Mouse (Mus musculus): Measurements from ENCODE around the gene Npy4r.

Npy4r gene

DNA sequence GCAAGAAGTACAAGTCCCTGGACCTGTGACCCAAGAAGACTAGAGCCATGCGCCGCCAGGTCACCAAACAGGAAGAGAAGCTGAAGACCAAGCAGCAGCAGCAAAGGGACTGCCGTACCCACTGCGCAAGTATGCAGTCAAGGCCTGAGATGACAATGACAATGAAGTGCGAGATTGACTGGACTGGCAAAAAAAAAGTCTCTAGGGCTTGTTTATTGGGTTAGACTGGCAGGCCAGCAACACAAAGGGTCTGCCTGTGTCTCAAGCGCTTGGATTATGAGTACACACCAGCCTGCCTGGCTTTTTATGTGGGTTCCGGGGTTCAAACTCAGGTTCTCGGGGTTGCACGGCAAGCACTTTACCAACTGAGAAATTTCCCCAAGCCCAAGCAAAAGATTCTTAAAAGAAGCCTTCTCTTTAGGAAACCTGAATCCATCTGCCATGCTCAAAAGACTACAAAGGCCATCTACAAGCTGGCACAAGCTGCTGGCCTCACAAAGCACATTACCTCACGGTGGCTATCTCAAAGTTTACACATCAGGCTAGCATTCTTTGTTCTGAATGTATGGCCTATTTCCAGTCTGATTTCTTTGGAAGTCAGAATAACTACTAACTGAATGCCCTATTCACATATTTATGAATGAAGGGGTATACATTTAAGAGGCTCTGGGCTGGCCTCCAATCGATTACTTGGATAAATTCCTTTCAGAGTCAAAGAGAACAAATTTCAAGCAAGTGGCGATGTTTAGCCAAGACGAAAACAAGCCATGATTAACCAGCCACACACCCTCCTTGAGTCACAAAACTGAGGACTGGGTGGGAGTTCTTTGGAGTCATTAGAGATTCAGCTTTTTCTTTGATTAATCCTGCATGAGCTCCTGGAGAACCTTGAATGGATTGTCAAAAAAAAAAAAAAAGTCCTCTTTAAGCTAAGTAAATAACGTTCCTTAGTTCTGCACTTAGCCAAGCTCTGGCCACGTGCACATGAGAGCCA, 12.3 kb downstream of the Npy4r start:
- TF ChIP-seq GATA4 (IDR thresholded peaks at IDR 0.05; ENCODE audit: insufficient replicate concordance, low read length) = no peak

DNA sequence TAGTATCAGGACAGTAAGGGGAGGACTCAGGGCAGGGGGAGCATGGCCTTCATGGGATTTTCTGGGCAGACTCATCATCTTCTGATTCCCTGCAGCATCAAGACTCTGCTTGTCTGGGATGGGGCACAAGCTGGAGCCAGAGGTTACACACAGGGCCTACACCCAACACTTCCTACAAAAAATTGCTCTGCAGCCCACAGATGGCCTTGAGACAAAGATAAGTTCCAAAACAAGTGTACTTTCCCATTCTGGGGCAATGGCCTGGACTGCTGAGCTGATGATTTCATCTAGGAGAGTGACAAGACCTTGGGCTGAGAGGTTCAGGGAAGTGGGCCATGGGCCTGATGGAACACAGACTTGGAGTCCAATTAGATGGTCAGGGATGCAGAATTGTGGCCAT, 16.9 kb downstream of the Npy4r start:
- TF ChIP-seq GATA4 (IDR thresholded peaks at IDR 0.05; ENCODE audit: insufficient replicate concordance, low read length) = no peak

DNA sequence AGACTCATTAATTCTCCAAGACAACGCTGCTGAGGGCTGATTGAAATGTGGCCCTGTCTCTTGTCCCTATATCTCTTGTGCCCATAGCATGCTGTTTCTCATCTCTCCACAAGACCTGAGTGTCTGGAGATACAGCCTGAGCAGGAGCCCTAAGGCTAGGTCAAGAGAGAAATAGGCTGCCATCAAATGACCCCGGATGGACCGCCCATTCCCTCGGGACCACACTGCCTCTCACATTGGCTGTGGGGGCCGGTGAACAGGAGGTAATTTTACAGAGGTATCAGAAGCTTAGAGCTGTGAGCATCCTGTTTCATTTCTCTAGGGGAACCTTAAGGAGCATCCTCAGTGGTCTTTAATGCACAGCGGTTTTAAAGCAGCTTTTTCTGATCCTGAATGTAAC, 21.1 kb downstream of the Npy4r start:
- TF ChIP-seq GATA4 (IDR thresholded peaks at IDR 0.05; ENCODE audit: insufficient replicate concordance, low read length) = no peak

DNA sequence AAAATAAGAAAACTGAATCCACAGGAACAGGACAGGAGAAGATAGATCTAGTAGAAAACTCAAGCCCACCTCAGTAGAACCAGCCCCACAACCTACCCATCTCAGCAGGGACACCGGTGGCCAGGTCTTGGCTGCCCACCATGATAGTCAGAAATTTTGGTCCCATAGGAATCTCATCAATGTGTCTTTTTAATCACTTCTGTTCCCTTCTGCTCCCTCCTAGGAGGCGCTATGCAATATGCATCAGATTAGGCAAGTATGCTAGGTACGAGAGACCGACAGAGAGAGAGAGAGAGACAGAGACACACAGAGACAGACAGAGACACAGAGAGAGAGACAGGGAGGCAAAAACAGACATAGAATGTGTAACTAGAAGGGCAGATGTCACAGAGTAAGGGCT, 30.6 kb downstream of the Npy4r start:
- TF ChIP-seq GATA4 (IDR thresholded peaks at IDR 0.05; ENCODE audit: insufficient replicate concordance, low read length) = no peak

DNA sequence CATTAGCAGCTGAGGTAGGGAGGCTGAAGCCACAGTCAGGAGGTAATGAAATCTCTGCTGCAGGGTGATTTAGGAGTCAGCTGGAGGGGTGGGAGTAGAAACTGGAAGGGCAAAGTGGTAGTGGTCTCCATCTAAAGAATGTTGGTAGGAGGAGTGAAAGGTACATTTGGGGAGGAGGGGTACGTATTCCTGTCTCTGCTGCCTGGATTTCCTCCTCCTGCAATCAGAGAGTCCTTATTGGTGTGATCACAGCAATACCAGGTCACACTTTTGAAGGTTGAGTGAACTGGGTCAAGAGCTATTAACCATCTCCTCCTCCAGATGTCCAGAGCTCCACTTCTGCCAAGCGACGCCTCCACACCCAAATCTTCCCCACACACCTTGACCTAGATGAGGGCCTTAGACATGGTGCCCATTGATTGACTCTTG, 31.4 kb downstream of the Npy4r start:
- TF ChIP-seq GATA4 (IDR thresholded peaks at IDR 0.05; ENCODE audit: insufficient replicate concordance, low read length) = no peak

DNA sequence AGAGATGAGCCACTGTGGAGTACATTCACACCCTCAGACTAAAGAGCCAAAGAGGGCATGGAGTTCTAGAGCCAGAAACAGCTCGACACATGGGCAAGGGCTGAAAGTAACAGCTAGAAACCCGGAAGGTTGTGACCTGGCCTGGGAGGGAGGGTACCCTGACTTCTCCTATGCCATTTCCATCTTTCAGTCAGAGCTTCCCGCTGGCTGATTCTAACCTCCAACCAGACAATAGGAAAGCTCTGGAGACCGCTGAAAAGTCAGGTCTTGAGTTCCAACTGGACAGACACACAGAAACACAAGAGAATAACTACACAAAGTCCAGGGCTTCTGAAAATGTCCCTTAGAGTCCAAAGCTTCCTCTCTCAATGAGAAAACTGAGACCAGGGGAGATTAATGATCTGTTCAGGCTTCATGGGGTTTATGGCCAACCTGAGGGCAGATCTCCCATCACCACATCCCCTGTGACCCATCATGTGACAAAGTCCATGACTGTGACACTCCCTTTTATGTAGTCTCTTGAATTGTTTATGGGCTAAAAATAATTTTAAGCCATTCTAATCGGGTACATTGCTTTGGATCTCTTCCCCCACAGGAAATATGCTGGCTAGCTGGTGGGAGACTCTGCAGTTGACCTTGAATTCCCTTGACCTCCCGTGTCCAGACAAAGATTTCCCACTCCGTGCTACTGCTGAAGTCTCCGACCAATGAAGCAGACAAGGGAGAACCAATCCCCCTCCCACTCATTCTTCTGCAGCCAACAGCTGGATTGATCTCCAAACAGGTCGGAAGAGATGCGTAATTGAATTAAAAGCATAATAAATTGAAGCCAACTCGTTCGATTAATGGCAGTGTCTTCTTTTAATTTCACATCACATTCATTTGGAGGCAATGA, 32.0 kb downstream of the Npy4r start:
- no peak for TF ChIP-seq GATA4 (IDR thresholded peaks at IDR 0.05; ENCODE audit: insufficient replicate concordance, low read length)

DNA sequence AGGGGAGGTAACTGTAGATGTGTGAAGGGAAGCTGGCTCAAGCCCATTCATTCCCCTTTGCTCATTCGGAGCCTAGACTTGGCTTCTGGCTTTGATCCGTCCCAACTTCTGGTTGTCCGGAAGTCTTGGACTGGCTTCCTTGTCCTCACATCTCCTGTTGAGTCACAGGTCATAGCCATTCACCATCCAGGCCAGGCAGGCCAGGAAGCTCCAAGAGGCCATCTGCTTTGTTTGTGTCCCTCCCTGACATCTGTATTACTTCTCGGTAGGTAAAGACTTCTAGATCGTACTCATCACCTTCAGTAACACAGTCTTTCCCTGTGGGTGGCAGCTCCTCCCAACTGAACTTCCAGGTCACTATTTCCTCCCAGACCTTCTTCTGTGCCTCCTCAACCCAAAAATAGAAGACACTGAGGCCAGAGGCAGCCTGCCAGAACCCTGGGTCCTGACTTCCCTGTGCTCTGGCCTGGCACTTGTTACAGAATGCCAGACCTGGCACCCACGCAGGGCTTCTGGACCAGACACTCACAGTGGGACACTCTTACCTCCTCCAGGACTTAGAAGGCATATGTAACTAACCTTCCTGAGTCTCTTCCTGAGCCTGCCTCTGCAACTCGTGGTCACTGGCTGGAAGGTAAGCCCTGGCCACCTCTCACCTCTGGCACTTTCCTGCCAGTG, 33.1 kb downstream of the Npy4r start:
- no peak for TF ChIP-seq GATA4 (IDR thresholded peaks at IDR 0.05; ENCODE audit: insufficient replicate concordance, low read length)

DNA sequence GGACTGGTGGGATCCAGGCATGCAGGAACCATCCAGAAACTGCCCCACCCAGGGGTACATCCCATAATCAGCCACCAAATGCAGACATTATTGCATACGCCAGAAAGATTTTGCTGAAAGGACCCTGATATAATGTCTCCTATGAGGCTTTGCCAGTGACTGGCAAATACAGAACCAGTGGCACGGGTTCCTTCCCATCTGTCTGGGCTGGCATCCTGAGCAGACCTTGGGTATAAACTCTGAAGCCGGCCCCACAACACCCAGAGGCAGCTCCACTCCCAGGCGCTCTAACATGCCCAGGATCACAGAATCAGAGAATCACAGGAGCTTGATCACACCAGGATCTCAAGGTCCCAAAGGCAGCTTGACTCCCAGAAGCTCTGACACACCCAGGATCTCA, 38.0 kb downstream of the Npy4r start:
- TF ChIP-seq GATA4 (IDR thresholded peaks at IDR 0.05; ENCODE audit: insufficient replicate concordance, low read length) = no peak

DNA sequence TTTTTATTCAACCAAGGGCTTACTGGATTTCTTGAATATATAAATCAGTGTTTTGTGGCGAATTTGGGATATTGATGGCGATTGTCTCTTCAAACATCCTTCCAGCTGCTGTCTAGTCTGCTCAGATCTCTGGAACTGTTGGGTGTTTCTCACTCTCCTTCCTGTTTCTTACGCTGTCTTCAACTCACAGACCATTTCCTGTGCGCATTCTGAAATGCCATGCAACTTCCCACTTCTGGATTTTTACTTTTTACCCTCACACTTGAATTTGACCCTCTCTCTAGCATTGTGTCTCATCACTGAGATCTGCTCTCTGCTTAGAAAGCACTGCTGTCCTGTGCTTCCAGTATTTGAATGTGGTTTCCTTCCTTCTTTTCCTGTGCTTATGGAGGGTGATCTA, 44.7 kb downstream of the Npy4r start:
- TF ChIP-seq GATA4 (IDR thresholded peaks at IDR 0.05; ENCODE audit: insufficient replicate concordance, low read length) = no peak

DNA sequence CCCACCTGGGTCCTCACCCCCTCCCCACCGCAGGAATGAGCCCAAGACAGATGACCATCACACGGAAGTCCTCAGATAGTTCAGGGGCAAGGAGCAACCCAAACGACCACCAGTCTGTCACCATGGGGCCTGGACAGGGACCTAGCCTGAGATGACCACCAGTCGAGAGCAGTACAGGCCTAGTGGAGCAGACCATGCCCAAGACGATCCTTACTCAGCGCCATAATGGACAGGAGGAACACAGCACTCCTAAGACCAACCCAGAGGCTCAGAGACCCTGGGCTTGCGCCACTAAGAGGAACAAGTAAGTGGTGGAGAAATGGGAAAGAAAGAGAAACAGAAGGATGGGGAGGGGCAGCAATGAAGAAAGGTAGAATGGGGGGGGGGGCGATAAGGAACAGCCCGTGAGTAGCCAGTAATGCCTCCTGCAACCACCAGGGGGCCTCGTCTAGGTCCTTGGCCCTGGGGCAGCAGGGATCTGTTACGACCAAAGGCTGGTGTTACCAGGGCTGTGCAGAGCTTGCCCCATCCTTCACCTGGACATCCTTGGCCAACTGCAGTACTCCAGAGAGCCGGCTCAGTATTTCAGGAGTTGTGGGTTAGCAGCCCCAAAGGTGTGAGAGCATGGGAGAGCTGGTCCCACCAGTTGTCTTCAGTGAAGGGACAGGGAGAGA, 45.8 kb downstream of the Npy4r start:
- no peak for TF ChIP-seq GATA4 (IDR thresholded peaks at IDR 0.05; ENCODE audit: insufficient replicate concordance, low read length)

DNA sequence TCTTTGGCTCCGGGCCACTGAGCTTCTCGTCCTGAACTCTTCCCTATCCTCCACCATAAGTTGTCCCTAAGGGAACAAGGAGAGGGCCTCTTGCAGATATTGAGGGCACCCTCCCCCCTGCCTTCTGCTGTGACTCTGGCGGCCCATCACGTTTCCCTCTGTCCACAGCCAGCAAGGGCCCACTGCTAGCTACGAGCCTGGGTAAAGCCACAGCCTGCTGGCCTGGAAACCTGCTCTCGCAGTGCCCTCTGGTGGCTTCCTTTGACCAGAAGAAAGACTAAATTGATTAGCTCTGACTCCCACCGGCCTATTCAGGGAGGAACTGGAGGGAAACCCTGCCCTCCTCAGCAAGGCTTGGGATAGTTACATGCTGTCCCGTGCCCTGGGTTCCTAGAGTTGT, 47.4 kb downstream of the Npy4r start:
- no peak for TF ChIP-seq GATA4 (IDR thresholded peaks at IDR 0.05; ENCODE audit: insufficient replicate concordance, low read length)

DNA sequence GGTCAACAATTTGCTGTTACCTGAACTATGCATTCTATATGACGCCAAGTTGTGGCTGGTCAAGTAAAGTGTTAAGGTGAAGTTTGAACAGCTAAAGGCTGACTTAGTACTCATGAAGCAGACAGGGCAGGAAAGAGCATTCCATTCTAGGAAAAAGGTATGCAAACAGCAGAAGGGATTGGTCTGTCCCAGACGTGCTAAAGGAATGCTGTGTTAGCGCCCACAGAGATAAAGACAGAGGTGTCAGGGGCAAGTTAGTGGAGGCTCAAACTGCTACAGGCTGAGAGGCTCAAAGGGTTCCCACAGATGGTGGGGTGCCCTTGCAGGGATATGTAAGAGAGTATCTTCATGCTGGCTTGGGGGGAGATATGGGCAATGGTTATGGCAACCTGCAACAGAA, 48.4 kb downstream of the Npy4r start:
- no peak for TF ChIP-seq GATA4 (IDR thresholded peaks at IDR 0.05; ENCODE audit: insufficient replicate concordance, low read length)

DNA sequence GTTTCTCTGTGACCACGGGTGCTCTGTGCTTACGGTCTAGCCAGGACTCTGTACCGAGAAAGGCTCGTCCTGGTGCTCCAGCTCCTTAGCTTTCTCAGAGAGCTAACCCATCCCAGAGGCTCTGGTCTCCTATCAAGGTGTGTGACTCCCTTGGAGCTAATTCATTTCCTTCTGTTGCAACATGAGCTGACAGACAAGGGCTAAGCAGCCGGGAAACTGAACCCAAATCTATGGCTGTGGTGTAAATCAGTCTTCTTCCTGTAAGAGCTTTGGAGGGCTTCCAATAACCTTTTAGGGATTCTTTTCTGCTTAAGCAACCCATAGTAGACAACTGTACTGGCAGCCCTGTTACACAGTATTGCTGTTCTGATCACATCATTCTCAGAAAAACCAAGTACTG, 49.7 kb downstream of the Npy4r start, which contains the start of gene A630023A22Rik:
Gene A630023A22Rik (minus strand): TSS at position 154 of the 400 bp plus-strand sequence.
- no peak for TF ChIP-seq GATA4 (IDR thresholded peaks at IDR 0.05; ENCODE audit: insufficient replicate concordance, low read length)

DNA sequence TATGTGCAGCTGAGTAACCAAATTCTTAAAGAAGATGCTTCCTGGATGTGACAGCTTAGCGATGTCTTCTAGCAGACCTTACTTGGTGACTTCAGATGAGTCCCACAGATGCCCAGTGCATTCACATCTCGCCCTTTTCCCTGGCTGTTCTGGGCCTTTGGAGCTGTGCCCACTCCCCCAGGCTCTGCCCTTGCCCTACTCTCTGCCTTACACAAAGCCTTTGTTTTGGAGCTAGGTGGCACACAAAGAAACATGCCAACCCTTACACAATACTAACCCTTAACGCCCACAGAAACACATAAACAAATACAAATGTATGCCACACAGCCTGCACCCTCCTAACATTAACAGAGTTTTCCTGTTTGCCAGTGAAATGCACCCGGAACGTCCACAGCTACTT, 56.1 kb downstream of the Npy4r start:
- no peak for TF ChIP-seq GATA4 (IDR thresholded peaks at IDR 0.05; ENCODE audit: insufficient replicate concordance, low read length)

All from liver, adult (tissue).